ENCODE assay signal across 14 mouse cellular contexts in genomic region chr4:133065894-133066386, GRCm38 (mm10). TPM values are rescaled to one million over a fixed set of nuclear protein-coding genes. Genes with fewer than 3 reads are reported as not detected.
DNase-seq lines count a peak whose midpoint lies in the region; ATAC-seq and TF ChIP-seq lines count a peak whose summit lies in the region.
"Had no signal": no experiment of that assay in that cellular context is flagged by ENCODE, and none has a peak within 500 bp of the region (broad histone marks: within the 10 kb centered on the region; RNA-seq: fewer than 3 reads in every experiment).

No protein-coding gene starts in this region.

- peak; percentile 68 for TF ChIP-seq CTCF in intestine, postnatal 0 days (IDR thresholded peaks at IDR 0.05; ENCODE audit: low read depth)
- TF ChIP-seq CTCF in lung, postnatal 0 days (IDR thresholded peaks at IDR 0.05) = peak; percentile 50
- peak in 2 of 3 experiments; percentile 18 to 28; a peak in 1 of 6 replicates for TF ChIP-seq CTCF in MEL (IDR thresholded peaks at IDR 0.05 in 2 of 3, conservative IDR thresholded peaks at IDR 0.05 in 1 of 3; ENCODE audit: control insufficient read depth in 1 of 3, insufficient read depth in 1 of 3, low read depth in 2 of 3, low read length in 3 of 3, poor library complexity in 1 of 3, severe bottlenecking in 1 of 3)

- H3K36me3 ChIP-seq in intestine, postnatal 0 days (ENCODE audit: control insufficient read depth, insufficient read depth) = peaks cover 56% of the 10 kb centered on the region
- H3K36me3 ChIP-seq in intestine, embryonic 15.5 days = peaks cover 56% of the 10 kb centered on the region
- peaks cover 43% of the 10 kb centered on the region for H3K36me3 ChIP-seq in lung, postnatal 0 days (ENCODE audit: insufficient read depth, low read length)
- H3K36me3 ChIP-seq in MEL (ENCODE audit: control insufficient read depth in 1 of 2, insufficient read depth in 2 of 2, low read length in 2 of 2) = no peaks in the 10 kb centered on the region

- no peak overlapping the region for H3K9ac ChIP-seq in intestine, postnatal 0 days (ENCODE audit: low read depth, low read length)
- no peak overlapping the region for H3K9ac ChIP-seq in intestine, embryonic 15.5 days
- H3K9ac ChIP-seq in lung, postnatal 0 days (replicated peaks; ENCODE audit: low read depth) = no peak overlapping the region
- H3K9ac ChIP-seq in MEL (ENCODE audit: control insufficient read depth, low read depth, low read length, poor library complexity, severe bottlenecking) = no peak overlapping the region
- H3K9ac ChIP-seq: neural tube, embryonic 12.5 days had no signal

- DNase-seq in lung, postnatal 0 days (ENCODE audit: low spot score) = no peak
- no peak for DNase-seq in lung, adult 18-20 months
- no peak for DNase-seq in MEL (ENCODE audit: low read depth, low spot score)
- no peak for DNase-seq in Muller cell, postnatal 12 days (ENCODE audit: inconsistent ontology term)
- DNase-seq: kidney, adult 8-10 months; midbrain, embryonic 14.5 days; thymus, adult 18-20 months had no signal

- H3K27me3 ChIP-seq in intestine, postnatal 0 days (replicated peaks; ENCODE audit: control insufficient read depth, insufficient read depth, low read length) = no peaks in the 10 kb centered on the region
- no peaks in the 10 kb centered on the region for H3K27me3 ChIP-seq in intestine, embryonic 15.5 days (replicated peaks)
- no peaks in the 10 kb centered on the region for H3K27me3 ChIP-seq in lung, postnatal 0 days (replicated peaks; ENCODE audit: insufficient read depth, low read length)
- no peaks in the 10 kb centered on the region for H3K27me3 ChIP-seq in MEL (ENCODE audit: control insufficient read depth in 1 of 2, insufficient read depth in 2 of 2, low read length in 2 of 2)
- H3K27me3 ChIP-seq: neural tube, embryonic 12.5 days; Patski had no signal

- ATAC-seq in intestine, postnatal 0 days = no peak
- no peak for ATAC-seq in intestine, embryonic 15.5 days
- ATAC-seq in lung, postnatal 0 days = no peak
- ATAC-seq in granulocyte monocyte progenitor cell, adult 5-6 weeks (replicated peaks; ENCODE audit: poor library complexity, severe bottlenecking) = peak; percentile 30; the same call in 1 of the 2 replicates
- ATAC-seq: CD4-positive, CD25-positive, alpha-beta regulatory T cell, adult 4 months; hindbrain, embryonic 16.5 days; Patski had no signal

- H3K4me2 ChIP-seq in intestine, postnatal 0 days (replicated peaks; ENCODE audit: low read depth) = no peak overlapping the region
- H3K4me2 ChIP-seq in intestine, embryonic 15.5 days (replicated peaks) = no peak overlapping the region
- H3K4me2 ChIP-seq in lung, postnatal 0 days (replicated peaks; ENCODE audit: low read depth, low read length) = no peak overlapping the region
- H3K4me2 ChIP-seq: neural tube, embryonic 12.5 days had no signal

- H3K4me1 ChIP-seq in intestine, postnatal 0 days (replicated peaks; ENCODE audit: control insufficient read depth, insufficient read depth, low read length) = no peaks in the 10 kb centered on the region
- H3K4me1 ChIP-seq in intestine, embryonic 15.5 days (replicated peaks) = peaks cover 5% of the 10 kb centered on the region; the same call in 1 of the 2 replicates
- H3K4me1 ChIP-seq in lung, postnatal 0 days (ENCODE audit: insufficient read depth, low read depth, low read length) = no peaks in the 10 kb centered on the region
- no peaks in the 10 kb centered on the region for H3K4me1 ChIP-seq in MEL (ENCODE audit: control insufficient read depth in 1 of 2, insufficient read depth in 2 of 2, low read length in 2 of 2)
- H3K4me1 ChIP-seq: neural tube, embryonic 12.5 days had no signal

- TF ChIP-seq POLR2A in MEL (IDR thresholded peaks at IDR 0.05; ENCODE audit: control insufficient read depth in 1 of 2, insufficient read depth in 1 of 2, low read depth in 1 of 2, low read length in 2 of 2, poor library complexity in 1 of 2) = no peak

- WGBS in intestine, postnatal 0 days = 90% methylated on average over 14 of the region's 14 CpGs
- 92% methylated on average over 14 of the region's 14 CpGs for WGBS in intestine, embryonic 15.5 days
- WGBS in lung, postnatal 0 days = 95% methylated on average over 13 of the region's 14 CpGs

- no peak overlapping the region for H3K4me3 ChIP-seq in intestine, postnatal 0 days (ENCODE audit: low read depth, low read length)
- H3K4me3 ChIP-seq in intestine, embryonic 15.5 days (replicated peaks) = no peak overlapping the region
- no peak overlapping the region for H3K4me3 ChIP-seq in lung, postnatal 0 days (ENCODE audit: low read depth, low read length)
- H3K4me3 ChIP-seq in MEL (ENCODE audit: control insufficient read depth in 1 of 2, insufficient read depth in 1 of 2, low read depth in 2 of 2, low read length in 2 of 2) = no peak overlapping the region
- H3K4me3 ChIP-seq: neural tube, embryonic 12.5 days had no signal

- no peak for TF ChIP-seq EP300 in lung, postnatal 0 days (IDR thresholded peaks at IDR 0.05)
- no peak for TF ChIP-seq EP300 in MEL (IDR thresholded peaks at IDR 0.05; ENCODE audit: low read depth in 1 of 2, low read length in 2 of 2)

- peak overlapping the region; percentile 15; the same call in 1 of the 2 replicates for H3K27ac ChIP-seq in intestine, postnatal 0 days (ENCODE audit: low read depth, low read length)
- H3K27ac ChIP-seq in intestine, embryonic 15.5 days = no peak overlapping the region
- no peak overlapping the region for H3K27ac ChIP-seq in lung, postnatal 0 days (ENCODE audit: low read length)
- no peak overlapping the region for H3K27ac ChIP-seq in MEL (ENCODE audit: control insufficient read depth, low read depth, low read length)
- H3K27ac ChIP-seq: neural tube, embryonic 12.5 days had no signal

- no peak for TF ChIP-seq RAD21 in MEL (IDR thresholded peaks at IDR 0.05; ENCODE audit: low read depth, low read length)

- no peaks in the 10 kb centered on the region for H3K79me2 ChIP-seq in MEL (ENCODE audit: control insufficient read depth, insufficient read depth, low read length, poor library complexity)

- no peaks in the 10 kb centered on the region for H3K9me3 ChIP-seq in intestine, postnatal 0 days (ENCODE audit: control insufficient read depth)
- no peaks in the 10 kb centered on the region for H3K9me3 ChIP-seq in intestine, embryonic 15.5 days
- no peaks in the 10 kb centered on the region for H3K9me3 ChIP-seq in lung, postnatal 0 days (ENCODE audit: low read length)
- no peaks in the 10 kb centered on the region for H3K9me3 ChIP-seq in MEL (replicated peaks; ENCODE audit: insufficient read depth, low read length)
- H3K9me3 ChIP-seq: neural tube, embryonic 12.5 days had no signal

TF ChIP-seq in MEL, 35 proteins besides CTCF, POLR2A, EP300 and RAD21:
- TF ChIP-seq MEF2A (IDR thresholded peaks at IDR 0.05; ENCODE audit: extremely low read depth, insufficient replicate concordance, low read depth, low read length, poor library complexity, severe bottlenecking) (no peak), CHD2 (IDR thresholded peaks at IDR 0.05; ENCODE audit: low read length) (no peak), MAFK (IDR thresholded peaks at IDR 0.05; ENCODE audit: borderline replicate concordance, low read depth, low read length) (no peak), NELFE (IDR thresholded peaks at IDR 0.05; ENCODE audit: low read depth, low read length) (no peak), MXI1 (IDR thresholded peaks at IDR 0.05; ENCODE audit: low read depth, low read length) (no peak), ELF1 (IDR thresholded peaks at IDR 0.05; ENCODE audit: low read depth, low read length) (no peak), BHLHE40 (IDR thresholded peaks at IDR 0.05; ENCODE audit: borderline replicate concordance, low read depth, low read length) (no peak), TBP (IDR thresholded peaks at IDR 0.05; ENCODE audit: low read depth, low read length) (no peak), USF2 (IDR thresholded peaks at IDR 0.05; ENCODE audit: borderline replicate concordance in 1 of 2, insufficient read depth in 1 of 2, low read depth in 1 of 2, low read length in 2 of 2) (no peak), ZKSCAN1 (IDR thresholded peaks at IDR 0.05; ENCODE audit: low read depth, low read length) (no peak), SIN3A (IDR thresholded peaks at IDR 0.05; ENCODE audit: low read length) (no peak), MAZ (IDR thresholded peaks at IDR 0.05; ENCODE audit: low read depth, low read length) (no peak), MYB (IDR thresholded peaks at IDR 0.05; ENCODE audit: low read depth, low read length) (no peak), RCOR1 (IDR thresholded peaks at IDR 0.05; ENCODE audit: low read depth, low read length) (no peak), ZNF384 (IDR thresholded peaks at IDR 0.05; ENCODE audit: low read depth, low read length) (no peak), ZC3H11A (IDR thresholded peaks at IDR 0.05; ENCODE audit: low read depth, low read length) (no peak), CHD1 (IDR thresholded peaks at IDR 0.05; ENCODE audit: low read depth, low read length) (no peak), USF1 (IDR thresholded peaks at IDR 0.05; ENCODE audit: low read depth, low read length) (no peak), NRF1 (IDR thresholded peaks at IDR 0.05; ENCODE audit: insufficient read depth, low read depth, low read length, poor library complexity, severe bottlenecking) (no peak)

RNA-seq across cellular contexts. Expression of gene Ahdc1, which starts 54.9 kb away (rescaled TPM):
- 2.4 and 3.1 TPM in 2 replicates for polyA plus RNA-seq in intestine, postnatal 0 days (2015; fragmentation: Nextera tagmentation; extraction: Ambion mirVana)
- polyA plus RNA-seq in intestine, embryonic 15.5 days (2015; fragmentation: Nextera tagmentation; extraction: Ambion mirVana) = 5.4 and 6.3 TPM in 2 replicates
- polyA plus RNA-seq in lung, postnatal 0 days (2015; fragmentation: Nextera tagmentation; extraction: Ambion mirVana) = 3.9 and 4.4 TPM in 2 replicates
- total RNA-seq in MEL (2012; rRNA removed) = 2.5 and 2.9 TPM in 2 replicates
- polyA plus RNA-seq in MEL (2012; ENCODE audit: insufficient read depth in 1 of 2, insufficient read length in 2 of 2, low read depth in 1 of 2, low replicate concordance in 2 of 2, missing spikeins in 1 of 2) = 1 to 10 TPM in 1 of 2 experiments, not detected in 1; 8.8 TPM
- total RNA-seq in granulocyte monocyte progenitor cell, adult 5-6 weeks (2014; fragmentation: Nextera tagmentation) = 1.3 and 4.7 TPM in 2 replicates
- 0.26 and 0.93 TPM in 2 replicates for total RNA-seq in granulocyte monocyte progenitor cell, adult 5-6 weeks (2017)
